In the genomic region with DNA sequence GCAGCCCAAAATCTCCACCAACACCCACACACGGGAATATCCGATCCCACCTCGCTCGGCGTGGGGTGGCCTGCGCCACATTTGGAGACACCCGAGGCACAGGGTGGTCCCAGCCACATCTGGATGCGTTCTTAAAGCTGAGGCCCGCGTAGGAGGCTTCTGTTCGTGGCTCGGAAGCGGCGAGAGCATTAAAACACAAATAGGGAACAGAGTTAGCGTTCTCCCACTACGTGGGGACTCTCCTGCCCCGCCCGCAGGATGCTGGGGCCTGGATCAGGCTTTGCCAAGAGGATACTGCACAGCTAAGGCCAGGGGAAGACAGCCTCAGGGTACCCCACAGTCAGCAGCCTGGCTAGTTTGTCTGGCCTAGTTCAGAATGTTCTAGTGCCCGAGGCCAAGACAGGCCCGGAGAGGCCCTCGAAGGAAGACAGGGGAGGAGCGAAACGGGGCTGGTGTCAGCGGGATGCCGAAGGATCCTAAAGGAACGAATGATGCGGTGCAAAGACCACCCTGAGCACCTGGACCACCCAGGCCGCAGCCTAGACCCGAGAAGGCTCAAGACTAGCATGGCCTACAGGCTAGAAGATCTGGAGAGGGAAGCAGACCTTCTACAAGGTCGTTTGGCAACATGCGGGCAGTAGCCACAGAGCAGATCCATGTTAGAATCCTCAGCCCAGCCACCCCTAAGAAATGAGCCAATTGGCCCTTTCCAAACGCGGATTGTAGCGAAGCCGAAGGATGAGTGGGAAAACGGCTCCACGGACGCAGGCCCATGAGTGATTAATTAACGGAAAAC, we compare ENCODE assay signal across 8 mouse cellular contexts.
DNase-seq lines count a peak whose midpoint lies in the region; ATAC-seq and TF ChIP-seq lines count a peak whose summit lies in the region.

No protein-coding gene starts in this region.

- no peak for TF ChIP-seq CTCF in stomach, postnatal 0 days (IDR thresholded peaks at IDR 0.05; ENCODE audit: low read depth)

- H3K36me3 ChIP-seq in liver, embryonic 13.5 days, result no peaks in the 10 kb centered on the region
- H3K36me3 ChIP-seq in stomach, postnatal 0 days (ENCODE audit: control insufficient read depth, insufficient read depth, low read length), result no peaks in the 10 kb centered on the region

- DNase-seq in cerebellum, postnatal 10 days, result peak; percentile 32 to 36
- no peak for DNase-seq in cerebellum, adult 9-10 months
- peak; percentile 30 for DNase-seq in right cerebral cortex, postnatal 4 days
- no peak for DNase-seq in right cerebral cortex, postnatal 14 days
- DNase-seq in liver, embryonic 13.5 days, result no peak
- no peak for DNase-seq in stomach, postnatal 0 days (ENCODE audit: low spot score)
- no peak for DNase-seq in frontal cortex, postnatal 10 days (ENCODE audit: low spot score in 2 of 2)
- no peak for DNase-seq in thymus, postnatal 36 days

- peak overlapping the region; percentile 62 for H3K4me2 ChIP-seq in liver, embryonic 13.5 days
- H3K4me2 ChIP-seq in stomach, postnatal 0 days (replicated peaks; ENCODE audit: low read depth), result peak overlapping the region; percentile 66

- H3K27ac ChIP-seq in liver, embryonic 13.5 days, result no peak overlapping the region
- no peak overlapping the region for H3K27ac ChIP-seq in stomach, postnatal 0 days (replicated peaks)

- H3K9me3 ChIP-seq in liver, embryonic 13.5 days (replicated peaks), result no peaks in the 10 kb centered on the region
- no peaks in the 10 kb centered on the region for H3K9me3 ChIP-seq in stomach, postnatal 0 days (ENCODE audit: control insufficient read depth, low read length)

- WGBS in liver, embryonic 13.5 days (ENCODE audit: insufficient replicate concordance), result 26% methylated on average over 39 of the region's 39 CpGs
- 60% methylated on average over 39 of the region's 39 CpGs for WGBS in stomach, postnatal 0 days

- no peak overlapping the region for H3K9ac ChIP-seq in liver, embryonic 13.5 days
- H3K9ac ChIP-seq in stomach, postnatal 0 days (ENCODE audit: low read length), result peak overlapping the region; percentile 48

- peaks cover 45% of the 10 kb centered on the region for H3K27me3 ChIP-seq in liver, embryonic 13.5 days
- H3K27me3 ChIP-seq in stomach, postnatal 0 days (ENCODE audit: control insufficient read depth, insufficient read depth, low read length), result no peaks in the 10 kb centered on the region

- ATAC-seq in liver, embryonic 13.5 days (ENCODE audit: low read depth), result no peak
- ATAC-seq in stomach, postnatal 0 days (ENCODE audit: low FRiP score, low TSS enrichment), result 0 out of 2 replicates have a peak, but pooled peaks have one; percentile 11

- no peak for TF ChIP-seq EP300 in stomach, postnatal 0 days (optimal IDR thresholded peaks at IDR 0.05)

- H3K4me1 ChIP-seq in liver, embryonic 13.5 days (replicated peaks), result no peaks in the 10 kb centered on the region
- no peaks in the 10 kb centered on the region for H3K4me1 ChIP-seq in stomach, postnatal 0 days (replicated peaks; ENCODE audit: control insufficient read depth, insufficient read depth)

- H3K4me3 ChIP-seq in liver, embryonic 13.5 days (replicated peaks), result peak overlapping the region; percentile 24; the same call in 1 of the 2 replicates
- peak overlapping the region; percentile 37 for H3K4me3 ChIP-seq in stomach, postnatal 0 days (ENCODE audit: low read depth, low read length)

Comparison
In these comparisons a context has a peak if more than half of its experiments do, and no peak if none do; other contexts are left out.
1. DNase-seq: peak in cerebellum, postnatal 10 days (2 of 2) and right cerebral cortex, postnatal 4 days (single experiment); none in cerebellum, adult 9-10 months (single experiment), right cerebral cortex, postnatal 14 days (single experiment), liver, embryonic 13.5 days (single experiment), stomach, postnatal 0 days (single experiment), frontal cortex, postnatal 10 days (0 of 2) and thymus, postnatal 36 days (0 of 2).